Mouse (Mus musculus): Measurements from ENCODE around the gene Capn9. TPM values are rescaled to one million over a fixed set of nuclear protein-coding genes. Genes with fewer than 3 reads are reported as not detected.
A peak's percentile ranks its signal among the peaks of the same experiment; 100 is the strongest.

Gene Capn9
- polyA plus RNA-seq, 1 experiment from 2014 or later, result 0.19 TPM

- ATAC-seq (no peak), DNase-seq (ENCODE audit: low spot score) (no peak)
- H3K4me1 ChIP-seq (ENCODE audit: control insufficient read depth, insufficient read depth, low read length), result no peaks in the 10 kb centered on the region
- no peak overlapping the region for H3K9ac ChIP-seq (ENCODE audit: low read length)
- H3K4me3 ChIP-seq (ENCODE audit: low read depth, low read length), result no peak overlapping the region
- no peaks in the 10 kb centered on the region for H3K9me3 ChIP-seq (replicated peaks; ENCODE audit: control insufficient read depth, low read length)
- H3K4me2 ChIP-seq (ENCODE audit: low read length), result no peak overlapping the region
- no peaks in the 10 kb centered on the region for H3K27me3 ChIP-seq (replicated peaks; ENCODE audit: control insufficient read depth, insufficient read depth, low read length)
- H3K36me3 ChIP-seq (ENCODE audit: control insufficient read depth, insufficient read depth, low read length), result peaks cover 100% of the 10 kb centered on the region
- WGBS, result 93% methylated on average over 5 of the region's 5 CpGs
- no peak overlapping the region for H3K27ac ChIP-seq (ENCODE audit: low read depth, low read length)
Observed at GRCm38 (mm10) chr8:124543272-124543671, 32.6 kb upstream of the Capn9 start.

- no peak for ATAC-seq
- no peaks in the 10 kb centered on the region for H3K4me1 ChIP-seq (ENCODE audit: control insufficient read depth, insufficient read depth, low read length)
- peaks cover 96% of the 10 kb centered on the region for H3K36me3 ChIP-seq (ENCODE audit: control insufficient read depth, insufficient read depth, low read length)
- H3K27ac ChIP-seq (ENCODE audit: low read depth, low read length), result no peak overlapping the region
- H3K9me3 ChIP-seq (replicated peaks; ENCODE audit: control insufficient read depth, low read length), result no peaks in the 10 kb centered on the region
- no peaks in the 10 kb centered on the region for H3K27me3 ChIP-seq (replicated peaks; ENCODE audit: control insufficient read depth, insufficient read depth, low read length)
- DNase-seq (ENCODE audit: low spot score), result no peak
- 92% methylated on average over 6 of the region's 6 CpGs for WGBS
- no peak overlapping the region for H3K4me3 ChIP-seq (ENCODE audit: low read depth, low read length)
- no peak overlapping the region for H3K9ac ChIP-seq (ENCODE audit: low read length)
- H3K4me2 ChIP-seq (ENCODE audit: low read length), result no peak overlapping the region
Observed at GRCm38 (mm10) chr8:124546371-124546770, 29.5 kb upstream of the Capn9 start.

GRCm38 (mm10) chr8:124546815-124547214, 29.1 kb upstream of the Capn9 start:
- no peak overlapping the region for H3K4me3 ChIP-seq (ENCODE audit: low read depth, low read length)
- WGBS, result 93% methylated on average over 7 of the region's 7 CpGs
- no peak overlapping the region for H3K9ac ChIP-seq (ENCODE audit: low read length)
- peaks cover 96% of the 10 kb centered on the region for H3K36me3 ChIP-seq (ENCODE audit: control insufficient read depth, insufficient read depth, low read length)
- H3K4me1 ChIP-seq (ENCODE audit: control insufficient read depth, insufficient read depth, low read length), result no peaks in the 10 kb centered on the region
- H3K27ac ChIP-seq (ENCODE audit: low read depth, low read length), result no peak overlapping the region
- ATAC-seq (no peak), DNase-seq (ENCODE audit: low spot score) (no peak)
- no peaks in the 10 kb centered on the region for H3K27me3 ChIP-seq (replicated peaks; ENCODE audit: control insufficient read depth, insufficient read depth, low read length)
- H3K4me2 ChIP-seq (ENCODE audit: low read length), result no peak overlapping the region
- H3K9me3 ChIP-seq (replicated peaks; ENCODE audit: control insufficient read depth, low read length), result no peaks in the 10 kb centered on the region

- no peak overlapping the region for H3K4me2 ChIP-seq (ENCODE audit: low read length)
- H3K4me1 ChIP-seq (ENCODE audit: control insufficient read depth, insufficient read depth, low read length), result no peaks in the 10 kb centered on the region
- WGBS, result 89% methylated on average over 11 of the region's 11 CpGs
- H3K9ac ChIP-seq (ENCODE audit: low read length), result no peak overlapping the region
- DNase-seq (ENCODE audit: low spot score) (no peak), ATAC-seq (no peak)
- H3K27ac ChIP-seq (ENCODE audit: low read depth, low read length), result no peak overlapping the region
- no peaks in the 10 kb centered on the region for H3K27me3 ChIP-seq (replicated peaks; ENCODE audit: control insufficient read depth, insufficient read depth, low read length)
- H3K9me3 ChIP-seq (replicated peaks; ENCODE audit: control insufficient read depth, low read length), result no peaks in the 10 kb centered on the region
- H3K36me3 ChIP-seq (ENCODE audit: control insufficient read depth, insufficient read depth, low read length), result peaks cover 96% of the 10 kb centered on the region
- H3K4me3 ChIP-seq (ENCODE audit: low read depth, low read length), result no peak overlapping the region
Observed at GRCm38 (mm10) chr8:124547269-124547668, 28.6 kb upstream of the Capn9 start.

- Histone ChIP-seq H3K36me3 (ENCODE audit: control insufficient read depth, insufficient read depth, low read length) (peaks cover 95% of the 10 kb centered on the region), H3K4me2 (ENCODE audit: low read length) (no peak overlapping the region), H3K9ac (ENCODE audit: low read length) (no peak overlapping the region), H3K4me1 (ENCODE audit: control insufficient read depth, insufficient read depth, low read length) (no peaks in the 10 kb centered on the region), H3K4me3 (ENCODE audit: low read depth, low read length) (no peak overlapping the region), H3K27me3 (replicated peaks; ENCODE audit: control insufficient read depth, insufficient read depth, low read length) (no peaks in the 10 kb centered on the region), H3K9me3 (replicated peaks; ENCODE audit: control insufficient read depth, low read length) (no peaks in the 10 kb centered on the region), H3K27ac (ENCODE audit: low read depth, low read length) (no peak overlapping the region)
- ATAC-seq (no peak), DNase-seq (ENCODE audit: low spot score) (no peak)
- 75% methylated on average over 1 of the region's 1 CpGs for WGBS
Observed at GRCm38 (mm10) chr8:124548187-124548586, 27.7 kb upstream of the Capn9 start.

GRCm38 (mm10) chr8:124551011-124551661, 24.8 kb upstream of the Capn9 start:
- H3K4me2 ChIP-seq (ENCODE audit: low read length), result no peak overlapping the region
- no peak overlapping the region for H3K27ac ChIP-seq (ENCODE audit: low read depth, low read length)
- no peak for ATAC-seq
- DNase-seq (ENCODE audit: low spot score), result no peak
- H3K9ac ChIP-seq (ENCODE audit: low read length), result no peak overlapping the region
- no peaks in the 10 kb centered on the region for H3K9me3 ChIP-seq (replicated peaks; ENCODE audit: control insufficient read depth, low read length)
- H3K4me3 ChIP-seq (ENCODE audit: low read depth, low read length), result no peak overlapping the region
- no peaks in the 10 kb centered on the region for H3K4me1 ChIP-seq (ENCODE audit: control insufficient read depth, insufficient read depth, low read length)
- 93% methylated on average over 15 of the region's 15 CpGs for WGBS
- H3K36me3 ChIP-seq (ENCODE audit: control insufficient read depth, insufficient read depth, low read length), result peaks cover 66% of the 10 kb centered on the region
- H3K27me3 ChIP-seq (replicated peaks; ENCODE audit: control insufficient read depth, insufficient read depth, low read length), result no peaks in the 10 kb centered on the region

GRCm38 (mm10) chr8:124555113-124555750, 20.7 kb upstream of the Capn9 start:
- no peak for DNase-seq (ENCODE audit: low spot score)
- Histone ChIP-seq H3K36me3 (ENCODE audit: control insufficient read depth, insufficient read depth, low read length) (peaks cover 28% of the 10 kb centered on the region), H3K27me3 (replicated peaks; ENCODE audit: control insufficient read depth, insufficient read depth, low read length) (no peaks in the 10 kb centered on the region), H3K4me2 (ENCODE audit: low read length) (no peak overlapping the region), H3K27ac (ENCODE audit: low read depth, low read length) (no peak overlapping the region), H3K9ac (ENCODE audit: low read length) (no peak overlapping the region), H3K4me1 (ENCODE audit: control insufficient read depth, insufficient read depth, low read length) (no peaks in the 10 kb centered on the region), H3K9me3 (replicated peaks; ENCODE audit: control insufficient read depth, low read length) (no peaks in the 10 kb centered on the region), H3K4me3 (ENCODE audit: low read depth, low read length) (no peak overlapping the region)
- no peak for ATAC-seq
- 86% methylated on average over 7 of the region's 7 CpGs for WGBS

- Histone ChIP-seq H3K9me3 (replicated peaks; ENCODE audit: control insufficient read depth, low read length) (no peaks in the 10 kb centered on the region), H3K27me3 (replicated peaks; ENCODE audit: control insufficient read depth, insufficient read depth, low read length) (no peaks in the 10 kb centered on the region), H3K4me1 (ENCODE audit: control insufficient read depth, insufficient read depth, low read length) (no peaks in the 10 kb centered on the region), H3K4me2 (ENCODE audit: low read length) (no peak overlapping the region), H3K36me3 (ENCODE audit: control insufficient read depth, insufficient read depth, low read length) (peaks cover 19% of the 10 kb centered on the region), H3K27ac (ENCODE audit: low read depth, low read length) (no peak overlapping the region), H3K4me3 (ENCODE audit: low read depth, low read length) (no peak overlapping the region), H3K9ac (ENCODE audit: low read length) (no peak overlapping the region)
- no peak for DNase-seq (ENCODE audit: low spot score)
- no peak for ATAC-seq
- 89% methylated on average over 7 of the region's 7 CpGs for WGBS
Observed at GRCm38 (mm10) chr8:124556164-124556563, 19.7 kb upstream of the Capn9 start.

GRCm38 (mm10) chr8:124556658-124557057, 19.3 kb upstream of the Capn9 start:
- Histone ChIP-seq H3K27me3 (replicated peaks; ENCODE audit: control insufficient read depth, insufficient read depth, low read length) (no peaks in the 10 kb centered on the region), H3K27ac (ENCODE audit: low read depth, low read length) (0 out of 2 replicates have a peak overlapping the region, but pooled peaks have one; percentile 14), H3K9ac (ENCODE audit: low read length) (no peak overlapping the region), H3K9me3 (replicated peaks; ENCODE audit: control insufficient read depth, low read length) (no peaks in the 10 kb centered on the region), H3K4me2 (ENCODE audit: low read length) (no peak overlapping the region), H3K4me1 (ENCODE audit: control insufficient read depth, insufficient read depth, low read length) (no peaks in the 10 kb centered on the region), H3K36me3 (ENCODE audit: control insufficient read depth, insufficient read depth, low read length) (peaks cover 14% of the 10 kb centered on the region), H3K4me3 (ENCODE audit: low read depth, low read length) (no peak overlapping the region)
- WGBS, result 71% methylated on average over 13 of the region's 13 CpGs
- DNase-seq (ENCODE audit: low spot score), result peak; percentile 33
- peak; percentile 44; the same call in 1 of the 2 replicates for ATAC-seq
